Mouse (Mus musculus): Measurements from ENCODE around the gene Rbm42. TPM values are rescaled to one million over a fixed set of nuclear protein-coding genes. Genes with fewer than 3 reads are reported as not detected.

Rbm42 gene
- polyA plus RNA-seq, 1 experiment from 2014 or later = 41.8 TPM

DNA sequence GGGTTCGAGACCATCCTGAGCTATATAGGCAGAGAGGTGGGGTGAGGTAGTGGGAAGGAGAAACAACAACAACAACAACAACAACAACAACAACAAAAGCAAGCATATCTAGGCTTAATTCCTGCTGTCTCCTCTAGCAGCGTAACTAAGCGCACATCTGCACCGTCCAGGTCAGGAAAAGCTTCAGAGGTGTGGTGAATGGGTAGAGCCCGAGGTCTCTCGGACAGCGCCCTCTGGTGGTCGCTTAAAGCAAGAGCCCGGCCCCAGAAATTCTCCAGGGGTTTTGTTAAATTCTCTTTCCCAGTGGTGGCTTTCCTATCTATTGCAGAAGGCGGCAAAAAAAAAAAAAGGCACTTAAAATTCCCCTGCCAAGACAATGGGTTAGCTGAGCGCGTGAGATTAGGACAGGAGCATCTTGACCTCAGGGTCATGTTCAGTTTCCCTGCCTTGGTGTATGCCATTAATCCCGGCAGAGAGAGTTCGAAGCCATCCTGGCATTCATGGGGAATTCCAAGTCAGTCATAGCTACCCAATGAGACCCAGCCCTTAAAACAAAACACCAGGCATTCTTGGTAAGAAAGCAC lies 36.5 kb downstream of the Rbm42 start:
- 18% methylated on average over 14 of the region's 14 CpGs for WGBS (ENCODE audit: insufficient replicate concordance)
- Histone ChIP-seq H3K4me1 (ENCODE audit: insufficient read depth) (0 out of 2 replicates have a peak, but pooled peaks cover 2% of the 10 kb centered on the region), H3K36me3 (replicated peaks; ENCODE audit: insufficient read depth, low read length) (peaks cover 20% of the 10 kb centered on the region), H3K27ac (ENCODE audit: low read depth) (no peak overlapping the region), H3K4me3 (ENCODE audit: low read depth, low read length) (no peak overlapping the region), H3K27me3 (ENCODE audit: insufficient read depth, low read length) (no peaks in the 10 kb centered on the region), H3K9me3 (ENCODE audit: low read length) (no peaks in the 10 kb centered on the region), H3K4me2 (ENCODE audit: low read depth, low read length) (no peak overlapping the region), H3K9ac (replicated peaks) (no peak overlapping the region)
- DNase-seq (peak; percentile 79), ATAC-seq (peak; percentile 58; the same call in 1 of the 2 replicates)
- TF ChIP-seq EP300 (IDR thresholded peaks at IDR 0.05; ENCODE audit: low read depth) = no peak
- peak; percentile 73 for TF ChIP-seq CTCF (IDR thresholded peaks at IDR 0.05; ENCODE audit: low read depth)

DNA sequence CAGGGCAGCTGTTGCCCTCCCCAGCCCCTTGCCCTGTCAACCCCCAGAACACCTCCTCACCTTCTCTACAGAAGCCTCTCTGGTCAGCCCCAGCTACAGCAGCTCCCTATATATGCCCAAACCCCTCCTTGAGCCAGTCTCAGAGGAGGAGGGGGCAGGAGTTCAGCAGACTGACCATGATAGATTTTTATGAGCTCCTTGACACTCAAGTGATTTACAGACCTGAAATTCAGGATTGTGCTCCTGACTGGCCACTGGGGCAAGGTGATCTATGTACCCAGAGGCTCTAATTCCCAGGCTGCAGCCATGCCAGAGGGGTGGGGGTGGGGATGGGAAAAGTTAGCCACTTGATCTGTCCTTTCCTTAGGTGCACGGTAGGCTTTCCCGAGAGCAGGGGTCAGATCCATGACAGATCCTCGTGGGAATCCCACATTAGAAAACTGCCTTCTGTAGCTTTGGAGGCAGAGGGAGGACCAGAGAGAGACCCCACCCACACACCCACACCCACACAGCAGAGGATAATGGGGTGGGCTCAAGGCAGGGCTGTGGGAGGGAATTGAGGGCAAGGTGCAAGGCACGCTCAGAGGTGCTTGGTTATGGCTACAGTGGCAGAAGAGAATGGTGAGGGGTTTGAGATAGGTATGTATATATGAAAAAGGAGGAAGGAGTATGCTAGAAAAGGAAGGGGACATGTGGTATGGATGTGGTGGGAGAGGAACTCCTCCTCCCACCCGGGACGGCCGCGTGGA lies 37.3 kb downstream of the Rbm42 start, which contains the start of gene Upk1a:
Gene Upk1a, minus strand, starts transcription at position 194 of the 749 bp plus-strand sequence.
- ATAC-seq (no peak), DNase-seq (no peak)
- Histone ChIP-seq H3K4me3 (ENCODE audit: low read depth, low read length) (no peak within 1 kb of the TSS), H3K4me1 (ENCODE audit: insufficient read depth) (0 out of 2 replicates have a peak, but pooled peaks cover 2% of the 10 kb centered on the region), H3K36me3 (replicated peaks; ENCODE audit: insufficient read depth, low read length) (peaks cover 13% of the 10 kb centered on the region), H3K27ac (ENCODE audit: low read depth) (no peak within 1 kb of the TSS), H3K9me3 (ENCODE audit: low read length) (no peaks in the 10 kb centered on the region), H3K27me3 (ENCODE audit: insufficient read depth, low read length) (no peaks in the 10 kb centered on the region), H3K4me2 (ENCODE audit: low read depth, low read length) (no peak within 1 kb of the TSS), H3K9ac (replicated peaks) (no peak within 1 kb of the TSS)
- 73% methylated on average over 8 of the region's 8 CpGs for WGBS (ENCODE audit: insufficient replicate concordance)
- TF ChIP-seq EP300 (IDR thresholded peaks at IDR 0.05; ENCODE audit: low read depth) (no peak), CTCF (IDR thresholded peaks at IDR 0.05; ENCODE audit: low read depth) (no peak)

DNA sequence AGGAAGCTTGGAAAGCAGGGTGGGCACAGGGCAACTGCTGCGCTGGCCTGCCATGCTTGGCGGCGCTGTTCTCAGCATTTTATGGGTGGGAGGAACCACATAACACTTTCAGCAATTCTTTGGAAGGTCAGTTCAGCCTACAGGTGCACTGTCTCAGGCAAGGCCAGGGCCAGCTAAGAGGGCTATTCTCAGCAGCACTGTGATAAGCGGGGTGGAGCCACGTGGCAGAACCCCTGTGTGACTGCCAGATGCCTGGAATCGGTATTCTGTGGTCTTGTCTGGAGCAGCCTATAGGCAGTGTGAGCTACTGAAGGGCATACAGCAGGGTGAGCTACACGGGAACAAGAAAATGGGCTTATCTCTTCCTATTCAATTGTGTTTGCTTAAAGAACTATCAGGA lies 40.1 kb downstream of the Rbm42 start:
- WGBS (ENCODE audit: insufficient replicate concordance) = 47% methylated on average over 7 of the region's 7 CpGs
- no peaks in the 10 kb centered on the region for H3K9me3 ChIP-seq (ENCODE audit: low read length)
- H3K4me3 ChIP-seq (ENCODE audit: low read depth, low read length) = no peak overlapping the region
- H3K4me1 ChIP-seq (ENCODE audit: insufficient read depth) = 0 out of 2 replicates have a peak, but pooled peaks cover 2% of the 10 kb centered on the region
- no peak overlapping the region for H3K9ac ChIP-seq (replicated peaks)
- no peak for DNase-seq
- no peak for ATAC-seq
- no peak for TF ChIP-seq EP300 (IDR thresholded peaks at IDR 0.05; ENCODE audit: low read depth)
- 0 out of 2 replicates have a peak, but pooled peaks have one; percentile 3 for TF ChIP-seq CTCF (IDR thresholded peaks at IDR 0.05; ENCODE audit: low read depth)
- H3K27me3 ChIP-seq (ENCODE audit: insufficient read depth, low read length) = no peaks in the 10 kb centered on the region
- no peak overlapping the region for H3K27ac ChIP-seq (ENCODE audit: low read depth)
- no peak overlapping the region for H3K4me2 ChIP-seq (ENCODE audit: low read depth, low read length)
- no peaks in the 10 kb centered on the region for H3K36me3 ChIP-seq (replicated peaks; ENCODE audit: insufficient read depth, low read length)

DNA sequence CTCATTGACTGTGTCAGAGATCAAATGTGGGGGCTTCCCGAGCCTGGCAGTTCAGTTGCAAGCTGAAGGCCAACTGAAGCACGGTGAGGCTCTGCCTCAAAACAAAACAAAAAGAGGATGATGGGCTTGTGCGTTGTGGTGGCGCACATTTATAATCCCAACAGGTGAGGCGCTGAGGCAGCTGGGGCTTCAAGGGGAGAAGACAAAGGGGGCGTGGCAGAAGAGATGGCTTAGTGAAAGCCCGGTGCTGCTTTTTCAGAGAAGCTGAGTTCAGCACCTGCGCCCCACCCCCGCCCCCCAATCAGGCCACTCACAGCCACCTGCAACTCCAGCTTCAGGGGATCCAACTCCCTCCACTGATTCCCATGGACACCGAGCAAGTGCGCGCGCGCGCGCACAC lies 41.6 kb downstream of the Rbm42 start:
- no peak overlapping the region for H3K4me2 ChIP-seq (ENCODE audit: low read depth, low read length)
- DNase-seq (no peak), ATAC-seq (no peak)
- no peak for TF ChIP-seq CTCF (IDR thresholded peaks at IDR 0.05; ENCODE audit: low read depth)
- TF ChIP-seq EP300 (IDR thresholded peaks at IDR 0.05; ENCODE audit: low read depth) = no peak
- H3K4me3 ChIP-seq (ENCODE audit: low read depth, low read length) = no peak overlapping the region
- no peaks in the 10 kb centered on the region for H3K27me3 ChIP-seq (ENCODE audit: insufficient read depth, low read length)
- no peak overlapping the region for H3K9ac ChIP-seq (replicated peaks)
- WGBS (ENCODE audit: insufficient replicate concordance) = 56% methylated on average over 16 of the region's 16 CpGs
- H3K27ac ChIP-seq (ENCODE audit: low read depth) = no peak overlapping the region
- H3K9me3 ChIP-seq (ENCODE audit: low read length) = no peaks in the 10 kb centered on the region
- H3K4me1 ChIP-seq (ENCODE audit: insufficient read depth) = no peaks in the 10 kb centered on the region
- no peaks in the 10 kb centered on the region for H3K36me3 ChIP-seq (replicated peaks; ENCODE audit: insufficient read depth, low read length)

DNA sequence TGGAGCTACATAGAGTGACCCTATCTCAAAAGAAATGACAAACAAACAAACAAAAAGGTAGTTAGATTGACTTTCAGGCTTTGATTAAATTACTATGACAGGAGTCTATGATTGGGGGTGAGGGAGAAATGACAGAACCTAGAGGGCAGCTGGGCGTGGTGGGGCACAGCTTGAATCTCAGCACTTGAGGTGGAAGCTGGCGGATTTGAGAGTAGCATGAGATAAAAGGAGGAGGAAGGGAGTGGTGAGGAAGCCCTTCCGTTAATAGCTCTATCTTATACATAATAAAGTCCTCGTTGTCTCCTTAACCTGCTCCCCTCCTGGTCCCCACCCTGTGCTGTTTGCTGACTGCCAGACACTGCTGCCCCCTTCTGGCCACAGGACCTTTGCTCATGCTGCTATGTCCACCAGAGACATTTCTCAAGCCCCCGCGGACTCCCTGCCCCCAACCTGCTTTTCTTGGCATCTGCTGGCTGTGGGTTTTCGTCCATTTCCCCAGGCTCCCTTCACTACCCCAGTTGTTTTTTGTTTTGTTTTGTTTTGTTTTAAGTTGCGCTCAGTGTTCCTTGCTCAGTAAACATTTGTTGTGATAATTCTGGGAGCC lies 42.3 kb downstream of the Rbm42 start:
- Histone ChIP-seq H3K27ac (ENCODE audit: low read depth) (no peak overlapping the region), H3K9ac (replicated peaks) (no peak overlapping the region), H3K4me2 (ENCODE audit: low read depth, low read length) (no peak overlapping the region), H3K9me3 (ENCODE audit: low read length) (no peaks in the 10 kb centered on the region), H3K4me3 (ENCODE audit: low read depth, low read length) (no peak overlapping the region), H3K27me3 (ENCODE audit: insufficient read depth, low read length) (no peaks in the 10 kb centered on the region), H3K4me1 (ENCODE audit: insufficient read depth) (no peaks in the 10 kb centered on the region), H3K36me3 (replicated peaks; ENCODE audit: insufficient read depth, low read length) (no peaks in the 10 kb centered on the region)
- ATAC-seq (peak; percentile 49; the same call in 1 of the 2 replicates), DNase-seq (peak; percentile 77)
- no peak for TF ChIP-seq EP300 (IDR thresholded peaks at IDR 0.05; ENCODE audit: low read depth)
- peak; percentile 82 for TF ChIP-seq CTCF (IDR thresholded peaks at IDR 0.05; ENCODE audit: low read depth)
- 20% methylated on average over 8 of the region's 8 CpGs for WGBS (ENCODE audit: insufficient replicate concordance)

DNA sequence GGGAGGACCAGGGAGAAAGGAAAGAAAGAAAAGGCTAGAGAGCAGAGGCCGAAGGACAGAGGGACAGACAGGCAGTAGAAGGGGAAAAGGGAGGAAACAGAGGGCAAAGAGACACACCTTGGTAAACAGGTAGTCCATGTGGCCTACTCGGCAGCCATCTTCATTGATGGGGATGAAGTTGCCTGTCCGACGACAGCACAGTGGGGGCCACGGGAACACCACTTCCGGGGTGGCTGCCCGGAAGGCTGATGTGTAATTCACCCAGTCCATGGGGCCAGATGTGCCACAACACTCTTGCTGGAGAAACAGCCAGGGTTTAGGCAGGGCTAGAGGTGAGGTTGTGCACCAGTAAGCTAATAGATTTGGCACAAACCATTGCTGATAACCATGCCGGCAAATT lies 45.2 kb downstream of the Rbm42 start:
- WGBS (ENCODE audit: insufficient replicate concordance) = 81% methylated on average over 8 of the region's 8 CpGs
- DNase-seq (no peak), ATAC-seq (no peak)
- Histone ChIP-seq H3K9me3 (ENCODE audit: low read length) (no peaks in the 10 kb centered on the region), H3K27me3 (ENCODE audit: insufficient read depth, low read length) (no peaks in the 10 kb centered on the region), H3K4me3 (ENCODE audit: low read depth, low read length) (no peak overlapping the region), H3K9ac (replicated peaks) (no peak overlapping the region), H3K4me2 (ENCODE audit: low read depth, low read length) (no peak overlapping the region), H3K36me3 (replicated peaks; ENCODE audit: insufficient read depth, low read length) (no peaks in the 10 kb centered on the region), H3K27ac (ENCODE audit: low read depth) (no peak overlapping the region), H3K4me1 (ENCODE audit: insufficient read depth) (peaks cover 8% of the 10 kb centered on the region)
- TF ChIP-seq EP300 (IDR thresholded peaks at IDR 0.05; ENCODE audit: low read depth) (no peak), CTCF (IDR thresholded peaks at IDR 0.05; ENCODE audit: low read depth) (no peak)
